Mouse (Mus musculus) hindbrain, embryonic 12.5 days (tissue): ENCODE measurements at regions not wholly inside any gene's neighbourhood (a gene's known extent, or its start where the extent isn't known, plus 50 kb on each side); places are given as distances from the start of the nearest gene placed in this dataset.

ENCODE experiments used
- ATAC-seq: fragments of 200-750 bp; cut with Nextera tagmentation; 2 replicates; pipeline ENCODE4 v1.8.0; 2017; ENCODE audit warnings: moderate TSS enrichment; ENCODE audit not compliant: low FRiP score
- H3K27ac ChIP-seq: fragments of 300-500 bp; sonication (generic); 2 replicates; pipeline ENCODE4 v1.5.1; 2016; ENCODE audit warnings: mild to moderate bottlenecking
- H3K27me3 ChIP-seq: fragments of 300-500 bp; sonication (generic); 2 replicates; pipeline ENCODE4 v1.6.1; 2016; ENCODE audit warnings: mild to moderate bottlenecking
- H3K36me3 ChIP-seq: fragments of 300-500 bp; sonication (generic); 2 replicates; pipeline ENCODE4 v1.6.1; 2016; ENCODE audit warnings: mild to moderate bottlenecking
- H3K4me1 ChIP-seq: fragments of 300-500 bp; sonication (generic); 2 replicates; pipeline ENCODE4 v1.6.1; 2016
- H3K4me2 ChIP-seq: fragments of 300-500 bp; sonication (generic); replicated peaks from 2 replicates; pipeline ENCODE4 v1.6.1; 2016; ENCODE audit warnings: mild to moderate bottlenecking
- H3K4me3 ChIP-seq: fragments of 300-500 bp; sonication (generic); 2 replicates; pipeline ENCODE4 v1.5.1; 2016; ENCODE audit warnings: mild to moderate bottlenecking
- H3K9ac ChIP-seq: fragments of 300-500 bp; sonication (generic); 2 replicates; pipeline ENCODE4 v1.6.1; 2016; ENCODE audit warnings: mild to moderate bottlenecking, moderate library complexity
- H3K9me3 ChIP-seq: fragments of 300-500 bp; sonication (generic); replicated peaks from 2 replicates; pipeline ENCODE4 v1.6.1; 2016; ENCODE audit warnings: mild to moderate bottlenecking
- WGBS: fragments of 180-500 bp; shearing (Covaris S2); methylation state at CpG from one replicate; pipeline ENCODE4 v1.1.7; 2016; 5-methylcytosine and 5-hydroxymethylcytosine counted together

- Histone ChIP-seq H3K27me3 (no peaks in the 10 kb centered on the region), H3K4me2 (no peak overlapping the region), H3K27ac (no peak overlapping the region), H3K36me3 (no peaks in the 10 kb centered on the region), H3K9me3 (no peaks in the 10 kb centered on the region), H3K4me3 (no peak overlapping the region), H3K4me1 (no peaks in the 10 kb centered on the region), H3K9ac (no peak overlapping the region)
- WGBS, result 97% methylated on average over 3 of the region's 3 CpGs
- ATAC-seq, result no peak
Observed at GRCm38 (mm10) chr2:133387349-133387748, 164.6 kb upstream of the Bmp2 start.

DNA sequence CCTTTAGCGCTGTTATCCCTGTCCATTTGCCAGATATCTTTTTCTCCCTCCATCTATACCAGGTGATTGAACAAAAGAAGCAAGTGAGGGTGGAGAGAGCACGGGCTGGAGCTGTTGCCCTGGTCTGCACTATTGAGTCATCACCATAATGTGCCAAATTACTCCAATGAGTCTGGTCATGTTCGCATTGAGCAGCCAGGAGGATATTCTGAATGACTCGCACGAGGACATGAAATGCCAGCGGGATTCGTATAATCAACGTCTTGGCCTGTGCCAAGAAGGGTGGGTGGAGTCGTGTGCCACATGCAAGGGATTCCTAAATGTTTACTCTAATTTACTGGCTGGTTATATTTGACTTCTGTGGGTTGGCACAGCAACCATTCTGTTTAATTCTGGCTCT is 159.7 kb upstream of the Bmp2 start:
- Histone ChIP-seq H3K36me3 (no peaks in the 10 kb centered on the region), H3K4me2 (no peak overlapping the region), H3K27me3 (no peaks in the 10 kb centered on the region), H3K9me3 (no peaks in the 10 kb centered on the region), H3K27ac (no peak overlapping the region), H3K9ac (no peak overlapping the region), H3K4me3 (no peak overlapping the region), H3K4me1 (no peaks in the 10 kb centered on the region)
- ATAC-seq, result no peak
- WGBS, result 92% methylated on average over 9 of the region's 9 CpGs

- H3K27ac ChIP-seq, result no peak overlapping the region
- H3K36me3 ChIP-seq, result no peaks in the 10 kb centered on the region
- WGBS, result 23% methylated on average over 2 of the region's 2 CpGs
- H3K4me2 ChIP-seq, result no peak overlapping the region
- H3K27me3 ChIP-seq, result peaks cover 10% of the 10 kb centered on the region
- H3K4me3 ChIP-seq, result no peak overlapping the region
- no peak overlapping the region for H3K9ac ChIP-seq
- ATAC-seq, result no peak
- peaks cover 8% of the 10 kb centered on the region; the same call in 1 of the 2 replicates for H3K4me1 ChIP-seq
- H3K9me3 ChIP-seq, result no peaks in the 10 kb centered on the region
Observed at GRCm38 (mm10) chr2:133397566-133397965, 154.4 kb upstream of the Bmp2 start.

- no peaks in the 10 kb centered on the region for H3K36me3 ChIP-seq
- H3K27ac ChIP-seq, result no peak overlapping the region
- no peak overlapping the region for H3K4me2 ChIP-seq
- H3K4me3 ChIP-seq, result no peak overlapping the region
- no peak overlapping the region for H3K9ac ChIP-seq
- WGBS, result 73% methylated on average over 5 of the region's 5 CpGs
- no peaks in the 10 kb centered on the region for H3K9me3 ChIP-seq
- ATAC-seq, result no peak
- H3K27me3 ChIP-seq, result peaks cover 10% of the 10 kb centered on the region
- peaks cover 8% of the 10 kb centered on the region; the same call in 1 of the 2 replicates for H3K4me1 ChIP-seq
Observed at GRCm38 (mm10) chr2:133399059-133399690, 152.8 kb upstream of the Bmp2 start.

DNA sequence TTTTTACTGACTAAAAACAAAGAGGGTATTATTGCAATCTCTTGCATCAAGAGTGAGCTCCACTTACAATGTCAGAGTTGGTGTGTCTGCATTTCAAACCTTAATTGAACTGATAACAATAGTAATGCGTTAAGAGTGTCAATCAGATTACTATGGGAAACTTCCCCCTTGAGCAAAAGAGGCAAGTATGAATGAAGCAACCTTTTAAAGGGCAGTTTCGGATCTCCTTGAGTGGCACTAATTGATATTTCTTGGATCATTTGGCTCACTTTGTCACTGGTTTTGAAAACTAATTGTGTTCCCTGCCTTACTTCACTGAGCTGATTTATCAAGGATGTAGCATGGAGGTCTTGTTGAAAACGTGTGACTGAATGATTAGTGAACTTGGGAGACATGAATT is 151.0 kb upstream of the Bmp2 start:
- peaks cover 8% of the 10 kb centered on the region; the same call in 1 of the 2 replicates for H3K4me1 ChIP-seq
- no peaks in the 10 kb centered on the region for H3K36me3 ChIP-seq
- H3K9me3 ChIP-seq, result no peaks in the 10 kb centered on the region
- H3K27ac ChIP-seq, result no peak overlapping the region
- no peak overlapping the region for H3K9ac ChIP-seq
- H3K4me3 ChIP-seq, result no peak overlapping the region
- H3K27me3 ChIP-seq, result peaks cover 10% of the 10 kb centered on the region
- no peak overlapping the region for H3K4me2 ChIP-seq
- peak; percentile 29; the same call in 1 of the 2 replicates for ATAC-seq
- 23% methylated on average over 3 of the region's 3 CpGs for WGBS

GRCm38 (mm10) chr2:133416990-133417581 is 134.9 kb upstream of the Bmp2 start:
- ATAC-seq, result no peak
- WGBS, result 87% methylated on average over 8 of the region's 8 CpGs

DNA sequence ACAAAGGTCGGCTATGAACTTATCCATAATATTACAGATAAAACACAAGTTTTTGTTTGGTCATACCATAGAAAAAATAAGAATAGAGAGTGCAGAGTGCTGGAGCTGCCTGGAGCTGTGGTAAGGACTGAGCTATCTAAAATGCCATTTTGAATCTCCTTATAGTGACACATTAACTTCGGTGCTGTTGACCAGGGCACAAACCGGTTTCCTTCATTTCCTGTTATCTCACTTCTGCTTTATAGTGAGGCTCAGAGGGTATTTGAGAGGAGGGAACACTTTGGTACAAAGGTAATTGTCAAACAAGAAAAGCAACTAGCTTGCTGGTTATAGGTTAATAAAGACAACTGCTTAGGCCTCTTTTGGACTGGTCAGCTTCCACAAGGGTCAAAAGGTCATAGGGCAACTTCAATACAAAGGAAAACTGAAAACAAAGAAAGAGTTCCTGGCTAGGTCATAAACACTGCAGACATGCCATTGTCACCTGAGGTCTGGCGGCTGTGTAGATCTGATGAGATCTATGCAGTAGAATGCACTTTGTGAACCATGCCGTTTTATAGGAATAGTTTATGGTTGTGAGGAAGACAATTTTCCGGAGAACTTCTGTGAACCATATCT is 132.2 kb upstream of the Bmp2 start:
- Histone ChIP-seq H3K9ac (no peak overlapping the region), H3K36me3 (no peaks in the 10 kb centered on the region), H3K4me3 (no peak overlapping the region), H3K4me1 (no peaks in the 10 kb centered on the region), H3K9me3 (no peaks in the 10 kb centered on the region), H3K27ac (no peak overlapping the region), H3K4me2 (no peak overlapping the region), H3K27me3 (no peaks in the 10 kb centered on the region)
- 67% methylated on average over 6 of the region's 6 CpGs for WGBS
- ATAC-seq, result no peak

More at GRCm38 (mm10) chr2:133416990-133417581, 134.9 kb upstream of the Bmp2 start:
- Histone ChIP-seq H3K4me1 (no peaks in the 10 kb centered on the region), H3K36me3 (no peaks in the 10 kb centered on the region), H3K27ac (no peak overlapping the region), H3K4me2 (no peak overlapping the region), H3K27me3 (no peaks in the 10 kb centered on the region), H3K9me3 (no peaks in the 10 kb centered on the region), H3K9ac (no peak overlapping the region), H3K4me3 (no peak overlapping the region)

GRCm38 (mm10) chr2:133425538-133425937 is 126.4 kb upstream of the Bmp2 start:
- H3K9ac ChIP-seq, result no peak overlapping the region
- ATAC-seq, result no peak
- no peak overlapping the region for H3K27ac ChIP-seq
- no peak overlapping the region for H3K4me2 ChIP-seq
- H3K36me3 ChIP-seq, result no peaks in the 10 kb centered on the region
- no peaks in the 10 kb centered on the region for H3K27me3 ChIP-seq
- H3K4me1 ChIP-seq, result no peaks in the 10 kb centered on the region
- 87% methylated on average over 5 of the region's 5 CpGs for WGBS
- no peak overlapping the region for H3K4me3 ChIP-seq
- no peaks in the 10 kb centered on the region for H3K9me3 ChIP-seq

GRCm38 (mm10) chr2:133427039-133427438 is 124.9 kb upstream of the Bmp2 start:
- Histone ChIP-seq H3K4me2 (no peak overlapping the region), H3K36me3 (no peaks in the 10 kb centered on the region), H3K27ac (no peak overlapping the region), H3K9me3 (no peaks in the 10 kb centered on the region), H3K4me3 (no peak overlapping the region), H3K9ac (no peak overlapping the region), H3K4me1 (no peaks in the 10 kb centered on the region), H3K27me3 (no peaks in the 10 kb centered on the region)
- no peak for ATAC-seq
- 46% methylated on average over 1 of the region's 1 CpGs for WGBS

GRCm38 (mm10) chr2:133429369-133430062 is 122.4 kb upstream of the Bmp2 start:
- Histone ChIP-seq H3K4me2 (no peak overlapping the region), H3K9ac (no peak overlapping the region), H3K36me3 (no peaks in the 10 kb centered on the region), H3K9me3 (no peaks in the 10 kb centered on the region), H3K4me1 (no peaks in the 10 kb centered on the region), H3K4me3 (no peak overlapping the region), H3K27me3 (no peaks in the 10 kb centered on the region), H3K27ac (no peak overlapping the region)
- WGBS, result 73% methylated on average over 2 of the region's 2 CpGs
- no peak for ATAC-seq

DNA sequence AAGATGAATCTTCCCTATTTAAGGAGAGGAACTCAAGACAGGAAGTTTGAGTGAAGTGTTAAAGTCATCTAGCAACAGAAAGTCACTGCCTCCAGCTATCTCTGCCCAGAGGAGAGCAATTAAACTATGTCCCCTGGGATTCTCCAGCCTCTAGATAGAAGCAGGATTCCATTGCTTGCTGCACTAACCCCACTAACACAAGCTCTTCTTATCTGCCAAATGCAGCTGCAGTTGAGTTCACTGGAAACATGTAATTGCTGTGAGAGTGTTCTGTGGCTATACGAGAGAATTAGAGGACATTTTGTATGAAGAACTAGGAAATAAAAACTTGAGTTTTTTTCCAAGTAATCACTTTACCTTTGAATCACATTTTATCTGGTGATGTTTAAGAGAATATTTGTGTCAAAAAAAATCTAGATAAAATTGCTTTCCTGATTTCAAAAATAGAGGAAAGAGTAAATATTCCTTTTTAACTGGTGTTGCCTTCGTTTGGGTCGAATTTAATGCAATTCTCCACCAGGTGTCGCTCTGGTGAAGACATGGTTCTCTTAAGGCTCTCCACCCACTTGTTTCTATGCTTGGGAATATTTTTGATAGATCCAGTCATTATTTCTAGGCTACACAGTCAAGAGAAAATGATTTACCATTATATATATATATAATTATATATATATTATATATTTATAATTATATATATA is 121.1 kb upstream of the Bmp2 start:
- no peak overlapping the region for H3K27ac ChIP-seq
- 47% methylated on average over 4 of the region's 4 CpGs for WGBS
- no peak overlapping the region for H3K4me2 ChIP-seq
- H3K27me3 ChIP-seq, result no peaks in the 10 kb centered on the region
- H3K9me3 ChIP-seq, result no peaks in the 10 kb centered on the region
- H3K4me3 ChIP-seq, result no peak overlapping the region
- no peaks in the 10 kb centered on the region for H3K4me1 ChIP-seq
- ATAC-seq, result no peak
- no peak overlapping the region for H3K9ac ChIP-seq
- no peaks in the 10 kb centered on the region for H3K36me3 ChIP-seq
